Mouse (Mus musculus) heart, embryonic 11.5 days (tissue): Measurements from ENCODE around the gene Naaladl2. TPM values are rescaled to one million over a fixed set of nuclear protein-coding genes. Genes with fewer than 3 reads are reported as not detected.

Experiments used
- ATAC-seq: fragments of 200-750 bp; cut with Nextera tagmentation; replicated peaks from 2 replicates; pipeline ENCODE4 v1.8.0; 2017; ENCODE audit warnings: moderate library complexity; ENCODE audit not compliant: insufficient number of reproducible peaks, low FRiP score, low TSS enrichment
- H3K27ac ChIP-seq: fragments of 300-500 bp; sonication (generic); 2 replicates; pipeline ENCODE4 v1.5.1; 2014; ENCODE audit warnings: mild to moderate bottlenecking, low read depth, low read length
- H3K27me3 ChIP-seq: fragments of 300-500 bp; sonication (generic); 2 replicates; pipeline ENCODE4 v1.6.1; 2014; ENCODE audit warnings: mild to moderate bottlenecking, low read length, mixed read lengths; ENCODE audit not compliant: control insufficient read depth, insufficient read depth
- H3K36me3 ChIP-seq: fragments of 300-500 bp; sonication (generic); 2 replicates; pipeline ENCODE4 v1.6.1; 2014; ENCODE audit warnings: mild to moderate bottlenecking, low read length, moderate library complexity, mixed read lengths; ENCODE audit not compliant: control insufficient read depth, insufficient read depth
- H3K4me1 ChIP-seq: fragments of 300-500 bp; sonication (generic); 2 replicates; pipeline ENCODE4 v1.6.1; 2014; ENCODE audit warnings: low read length; ENCODE audit not compliant: control insufficient read depth, insufficient read depth
- H3K4me2 ChIP-seq: fragments of 300-500 bp; sonication (generic); 2 replicates; pipeline ENCODE4 v1.6.1; 2014; ENCODE audit warnings: mild to moderate bottlenecking, moderate library complexity
- H3K4me3 ChIP-seq: fragments of 300-500 bp; sonication (generic); 2 replicates; pipeline ENCODE4 v1.5.1; 2014; ENCODE audit warnings: low read depth, low read length
- H3K9ac ChIP-seq: fragments of 300-500 bp; sonication (generic); 2 replicates; pipeline ENCODE4 v1.6.1; 2014; ENCODE audit warnings: mild to moderate bottlenecking, low read depth, low read length, moderate library complexity
- H3K9me3 ChIP-seq: fragments of 300-500 bp; sonication (generic); replicated peaks from 2 replicates; pipeline ENCODE4 v1.6.1; 2016; ENCODE audit warnings: low read length; ENCODE audit not compliant: control insufficient read depth
- WGBS: fragments of 180-500 bp; shearing (Covaris S2); extraction: QIAGEN DNeasy Blood & Tissue Kit; methylation state at CpG from one replicate; pipeline ENCODE4 v1.1.7; 2014; ENCODE audit not compliant: insufficient replicate concordance; 5-methylcytosine and 5-hydroxymethylcytosine counted together
- polyA plus RNA-seq: library from polyadenylated mRNA; unstranded; fragments of >200 nt; fragmentation: Nextera tagmentation; extraction: Ambion mirVana; gene quantifications from 2 replicates; pipeline ENCODE4 v1.2.1, GENCODE M21; 2014

Naaladl2 gene
- polyA plus RNA-seq, 1 experiment from 2014 or later = 3.6 TPM

DNA sequence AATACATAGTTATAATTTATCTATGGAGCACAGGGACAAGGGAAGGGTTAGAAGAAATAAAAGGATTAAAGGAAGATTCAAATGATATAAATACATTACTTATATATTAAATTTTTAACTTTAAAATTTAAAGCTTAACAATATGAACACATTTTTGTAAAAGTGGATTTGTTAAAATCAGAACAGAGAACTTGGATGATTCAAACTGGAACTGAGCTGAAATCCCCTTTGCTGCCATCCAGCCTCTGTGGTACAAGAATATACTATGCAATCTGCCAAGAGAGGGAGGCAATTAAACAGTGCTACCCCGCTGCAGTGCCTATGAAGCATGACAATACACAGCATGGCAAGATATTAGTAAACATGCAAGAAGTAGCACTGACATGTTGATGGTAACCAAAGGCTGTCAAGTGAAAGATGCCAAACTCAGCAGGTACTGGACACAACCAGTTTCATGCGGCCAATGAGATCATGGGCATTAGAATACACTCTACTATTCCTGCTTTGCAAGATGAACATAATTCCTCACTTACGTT, 238.6 kb downstream of the Naaladl2 start:
- no peak for ATAC-seq
- Histone ChIP-seq H3K9me3 (no peaks in the 10 kb centered on the region), H3K27ac (no peak overlapping the region), H3K27me3 (no peaks in the 10 kb centered on the region), H3K4me2 (no peak overlapping the region), H3K36me3 (no peaks in the 10 kb centered on the region), H3K9ac (no peak overlapping the region), H3K4me1 (no peaks in the 10 kb centered on the region), H3K4me3 (no peak overlapping the region)
- 77% methylated on average over 3 of the region's 3 CpGs for WGBS

DNA sequence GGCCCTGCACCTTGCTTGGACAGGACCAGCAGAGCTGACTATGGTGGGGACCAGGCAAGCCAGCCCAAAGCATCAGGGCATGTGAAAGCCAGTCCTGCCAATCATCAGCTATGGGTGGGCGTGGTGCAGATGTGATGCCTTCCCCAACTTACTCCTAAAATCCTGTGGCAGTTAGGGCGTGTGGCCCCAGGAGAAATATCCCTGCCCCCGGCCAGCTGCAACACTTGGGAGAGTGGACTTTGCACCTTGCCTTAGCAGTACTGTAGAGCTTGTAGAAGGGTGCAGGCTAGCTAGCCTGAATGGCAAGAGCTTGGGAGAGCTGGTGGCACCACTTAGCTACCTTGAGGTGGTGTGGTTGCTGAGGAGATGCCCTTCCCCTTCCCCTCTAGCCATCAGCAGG, 255.3 kb downstream of the Naaladl2 start:
- WGBS = 86% methylated on average over 3 of the region's 3 CpGs
- H3K4me2 ChIP-seq = no peak overlapping the region
- no peaks in the 10 kb centered on the region for H3K9me3 ChIP-seq
- H3K4me3 ChIP-seq = no peak overlapping the region
- H3K36me3 ChIP-seq = no peaks in the 10 kb centered on the region
- H3K27me3 ChIP-seq = no peaks in the 10 kb centered on the region
- no peak overlapping the region for H3K9ac ChIP-seq
- H3K27ac ChIP-seq = no peak overlapping the region
- no peaks in the 10 kb centered on the region for H3K4me1 ChIP-seq
- ATAC-seq = no peak

GRCm38 (mm10) chr3:24872254-24872653, 271.8 kb downstream of the Naaladl2 start:
- no peak for ATAC-seq
- H3K9ac ChIP-seq = no peak overlapping the region
- H3K4me2 ChIP-seq = no peak overlapping the region
- H3K27me3 ChIP-seq = no peaks in the 10 kb centered on the region
- H3K36me3 ChIP-seq = no peaks in the 10 kb centered on the region
- H3K27ac ChIP-seq = no peak overlapping the region
- no peak overlapping the region for H3K4me3 ChIP-seq
- H3K9me3 ChIP-seq = no peaks in the 10 kb centered on the region
- 69% methylated on average over 1 of the region's 1 CpGs for WGBS
- no peaks in the 10 kb centered on the region for H3K4me1 ChIP-seq

GRCm38 (mm10) chr3:24852936-24853335, 291.1 kb downstream of the Naaladl2 start:
- WGBS = 51% methylated on average over 2 of the region's 2 CpGs
- no peak for ATAC-seq
- no peak overlapping the region for H3K4me2 ChIP-seq

DNA sequence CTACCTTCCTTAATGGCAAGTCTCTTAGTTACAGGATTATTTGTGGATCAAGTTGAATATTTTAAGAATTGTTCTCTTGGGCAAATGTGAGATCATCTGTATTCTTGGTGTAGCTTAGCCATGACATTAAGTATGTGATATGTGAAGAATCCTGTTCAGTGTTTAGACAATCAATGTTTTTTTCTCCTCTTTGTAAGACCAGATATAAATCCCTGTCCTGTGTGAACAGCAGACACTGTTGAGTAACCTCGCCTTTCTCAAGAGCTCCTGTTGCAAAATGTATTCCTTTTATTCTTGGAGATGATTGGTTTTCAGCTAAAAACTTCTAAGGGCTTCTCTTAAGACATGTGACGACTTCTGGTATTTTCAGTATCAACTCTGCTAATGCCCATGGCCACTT, 347.3 kb downstream of the Naaladl2 start:
- no peaks in the 10 kb centered on the region for H3K36me3 ChIP-seq
- H3K4me2 ChIP-seq = no peak overlapping the region
- no peak overlapping the region for H3K27ac ChIP-seq
- ATAC-seq = no peak
- no peak overlapping the region for H3K9ac ChIP-seq
- H3K27me3 ChIP-seq = no peaks in the 10 kb centered on the region
- WGBS = 67% methylated on average over 2 of the region's 2 CpGs
- H3K9me3 ChIP-seq = no peaks in the 10 kb centered on the region
- no peaks in the 10 kb centered on the region for H3K4me1 ChIP-seq
- H3K4me3 ChIP-seq = no peak overlapping the region

More at GRCm38 (mm10) chr3:24852936-24853335, 291.1 kb downstream of the Naaladl2 start:
- Histone ChIP-seq H3K4me1 (no peaks in the 10 kb centered on the region), H3K27me3 (no peaks in the 10 kb centered on the region), H3K9ac (no peak overlapping the region), H3K36me3 (no peaks in the 10 kb centered on the region), H3K9me3 (no peaks in the 10 kb centered on the region), H3K27ac (no peak overlapping the region), H3K4me3 (no peak overlapping the region)

GRCm38 (mm10) chr3:24787451-24788148, 356.5 kb downstream of the Naaladl2 start:
- Histone ChIP-seq H3K27me3 (no peaks in the 10 kb centered on the region), H3K4me3 (no peak overlapping the region), H3K4me1 (no peaks in the 10 kb centered on the region), H3K9ac (no peak overlapping the region), H3K9me3 (no peaks in the 10 kb centered on the region), H3K4me2 (no peak overlapping the region), H3K36me3 (no peaks in the 10 kb centered on the region), H3K27ac (no peak overlapping the region)
- no peak for ATAC-seq
- whole genome bisulfite sequencing = 82% methylated on average over 1 of the region's 1 CpGs

DNA sequence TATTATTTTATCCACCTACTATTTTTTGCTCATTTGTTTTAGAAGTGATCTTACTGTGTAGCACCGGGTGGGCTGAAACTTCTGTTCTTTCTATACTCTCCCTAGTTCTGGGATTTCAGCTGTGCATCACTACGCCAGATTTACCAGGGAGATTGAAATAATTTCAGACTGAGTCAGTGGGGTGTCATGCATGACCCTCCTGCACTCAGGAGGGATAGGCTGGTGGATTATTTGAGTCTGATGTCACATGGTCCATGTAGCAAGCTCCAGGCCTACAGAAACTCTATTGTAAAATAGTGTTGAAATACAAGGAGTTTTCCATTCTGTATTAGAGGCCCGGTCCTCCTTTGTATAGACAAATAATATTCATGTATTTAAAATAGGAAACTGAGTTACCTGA, 360.0 kb downstream of the Naaladl2 start:
- WGBS = 85% methylated on average over 3 of the region's 3 CpGs
- no peaks in the 10 kb centered on the region for H3K36me3 ChIP-seq

DNA sequence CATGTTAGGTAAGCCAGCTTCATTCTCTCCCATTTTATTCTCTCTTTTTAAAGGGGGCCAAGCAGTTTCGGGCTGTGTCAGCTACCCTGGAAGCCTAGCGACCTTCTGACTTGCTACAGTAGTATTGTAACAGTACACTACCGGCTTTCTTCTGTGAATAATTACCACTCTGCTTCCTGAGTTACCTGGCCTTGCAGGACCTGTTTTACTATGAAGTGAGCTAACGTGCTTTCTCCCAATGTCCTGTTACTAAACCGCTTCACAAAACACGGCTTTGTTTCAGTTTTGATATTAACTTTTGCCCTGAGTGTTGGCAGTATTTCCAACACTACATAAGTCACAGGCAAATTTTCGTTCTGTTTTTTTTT, 360.6 kb downstream of the Naaladl2 start:
- H3K36me3 ChIP-seq = no peaks in the 10 kb centered on the region
- no peak overlapping the region for H3K4me3 ChIP-seq
- H3K9ac ChIP-seq = no peak overlapping the region
- no peaks in the 10 kb centered on the region for H3K9me3 ChIP-seq
- H3K4me1 ChIP-seq = no peaks in the 10 kb centered on the region
- H3K27me3 ChIP-seq = no peaks in the 10 kb centered on the region
- no peak overlapping the region for H3K27ac ChIP-seq
- 64% methylated on average over 7 of the region's 7 CpGs for WGBS
- ATAC-seq = no peak
- peak overlapping the region; percentile 12; the same call in 1 of the 2 replicates for H3K4me2 ChIP-seq

More for the DNA sequence above, 360.0 kb downstream of the Naaladl2 start:
- H3K4me3 ChIP-seq = no peak overlapping the region
- no peak for ATAC-seq
- H3K9me3 ChIP-seq = no peaks in the 10 kb centered on the region
- no peaks in the 10 kb centered on the region for H3K27me3 ChIP-seq
- H3K27ac ChIP-seq = no peak overlapping the region
- H3K9ac ChIP-seq = no peak overlapping the region
- H3K4me2 ChIP-seq = no peak overlapping the region
- H3K4me1 ChIP-seq = no peaks in the 10 kb centered on the region
